Comparison of ENCODE assay signal across 16 mouse cellular contexts in genomic region chr15:12652336-12653031, GRCm38 (mm10).
DNase-seq lines count a peak whose midpoint lies in the region; ATAC-seq and TF ChIP-seq lines count a peak whose summit lies in the region.
"Had no signal": no experiment of that assay in that cellular context is flagged by ENCODE, and none has a peak within 500 bp of the region (broad histone marks: within the 10 kb centered on the region; RNA-seq: fewer than 3 reads in every experiment).

No protein-coding gene starts in this region.

- H3K36me3 ChIP-seq in intestine, embryonic 15.5 days = no peaks in the 10 kb centered on the region
- H3K36me3 ChIP-seq in intestine, embryonic 16.5 days (ENCODE audit: control insufficient read depth, insufficient read depth, low read length) = no peaks in the 10 kb centered on the region
- H3K36me3 ChIP-seq in heart, embryonic 14.5 days (ENCODE audit: control insufficient read depth, insufficient read depth, low read length) = 0 out of 2 replicates have a peak, but pooled peaks cover 4% of the 10 kb centered on the region
- no peaks in the 10 kb centered on the region for H3K36me3 ChIP-seq in forebrain, postnatal 0 days (ENCODE audit: insufficient read depth)
- H3K36me3 ChIP-seq: forebrain, embryonic 15.5 days; hindbrain, embryonic 13.5 days; midbrain, embryonic 15.5 days; neural tube, embryonic 13.5 days had no signal

- 69% methylated on average over 15 of the region's 15 CpGs for WGBS in intestine, embryonic 15.5 days
- 60% methylated on average over 15 of the region's 15 CpGs for WGBS in intestine, embryonic 16.5 days
- WGBS in heart, embryonic 14.5 days = 55% methylated on average over 15 of the region's 15 CpGs
- WGBS in forebrain, postnatal 0 days = 71% methylated on average over 15 of the region's 15 CpGs

- H3K4me1 ChIP-seq in intestine, embryonic 15.5 days (replicated peaks) = 0 out of 2 replicates have a peak, but pooled peaks cover 14% of the 10 kb centered on the region
- H3K4me1 ChIP-seq in intestine, embryonic 16.5 days (ENCODE audit: control insufficient read depth, insufficient read depth, low read length) = no peaks in the 10 kb centered on the region
- H3K4me1 ChIP-seq in heart, embryonic 14.5 days (ENCODE audit: control insufficient read depth in 2 of 2, insufficient read depth in 2 of 2, low read length in 2 of 2) = peaks cover 6 to 20% of the 10 kb centered on the region in 2 experiments
- H3K4me1 ChIP-seq in forebrain, postnatal 0 days (ENCODE audit: insufficient read depth) = no peaks in the 10 kb centered on the region
- H3K4me1 ChIP-seq: midbrain, embryonic 15.5 days had no signal

- DNase-seq in Muller cell, postnatal 12 days (ENCODE audit: inconsistent ontology term) = peak; percentile 47
- peak; percentile 46 for DNase-seq in retina, embryonic 14.5 days (ENCODE audit: low spot score)
- DNase-seq in forebrain, postnatal 0 days = no peak
- no peak for DNase-seq in embryo, embryonic 10 days (ENCODE audit: low spot score)
- DNase-seq: adrenal gland, adult 8-10 months; gastrocnemius, postnatal 36 days; right cerebral cortex, adult 18-20 months; thymus, postnatal 25 days had no signal

- no peak for ATAC-seq in intestine, embryonic 15.5 days
- ATAC-seq in intestine, embryonic 16.5 days = no peak
- ATAC-seq in heart, embryonic 14.5 days (ENCODE audit: insufficient number of reproducible peaks, insufficient read depth, low FRiP score, low read depth) = no peak
- ATAC-seq in forebrain, postnatal 0 days = no peak
- ATAC-seq: forebrain, embryonic 15.5 days; midbrain, embryonic 15.5 days had no signal

- H3K27me3 ChIP-seq in intestine, embryonic 15.5 days (replicated peaks) = no peaks in the 10 kb centered on the region
- H3K27me3 ChIP-seq in intestine, embryonic 16.5 days (replicated peaks; ENCODE audit: control insufficient read depth, insufficient read depth, low read length) = no peaks in the 10 kb centered on the region
- H3K27me3 ChIP-seq in heart, embryonic 14.5 days (ENCODE audit: control insufficient read depth, insufficient read depth, low read length) = no peaks in the 10 kb centered on the region
- no peaks in the 10 kb centered on the region for H3K27me3 ChIP-seq in forebrain, postnatal 0 days (ENCODE audit: insufficient read depth, low read length)
- H3K27me3 ChIP-seq: forebrain, embryonic 15.5 days; hindbrain, embryonic 13.5 days; midbrain, embryonic 15.5 days; neural tube, embryonic 13.5 days had no signal

- peak overlapping the region; percentile 7; the same call in 1 of the 2 replicates for H3K4me2 ChIP-seq in intestine, embryonic 15.5 days (replicated peaks)
- no peak overlapping the region for H3K4me2 ChIP-seq in intestine, embryonic 16.5 days (ENCODE audit: low read depth, low read length)
- peak overlapping the region; percentile 58 for H3K4me2 ChIP-seq in heart, embryonic 14.5 days (ENCODE audit: low read length)
- no peak overlapping the region for H3K4me2 ChIP-seq in forebrain, postnatal 0 days (ENCODE audit: low read depth)
- H3K4me2 ChIP-seq: forebrain, embryonic 15.5 days; hindbrain, embryonic 13.5 days; midbrain, embryonic 15.5 days; neural tube, embryonic 13.5 days had no signal

- no peak overlapping the region for H3K4me3 ChIP-seq in intestine, embryonic 15.5 days (replicated peaks)
- no peak overlapping the region for H3K4me3 ChIP-seq in intestine, embryonic 16.5 days (ENCODE audit: low read length)
- H3K4me3 ChIP-seq in heart, embryonic 14.5 days (ENCODE audit: control insufficient read depth in 1 of 2, insufficient read depth in 1 of 2, low read depth in 1 of 2, low read length in 2 of 2) = peak overlapping the region; percentile 9 to 16; a peak in 2 of 4 replicates
- no peak overlapping the region for H3K4me3 ChIP-seq in forebrain, postnatal 0 days (ENCODE audit: low read depth, low read length)
- H3K4me3 ChIP-seq: forebrain, embryonic 15.5 days; hindbrain, embryonic 13.5 days; midbrain, embryonic 15.5 days; neural tube, embryonic 13.5 days had no signal

- H3K27ac ChIP-seq in intestine, embryonic 15.5 days = no peak overlapping the region
- H3K27ac ChIP-seq in intestine, embryonic 16.5 days (ENCODE audit: low read length) = no peak overlapping the region
- H3K27ac ChIP-seq in heart, embryonic 14.5 days (replicated peaks in 1 of 2; ENCODE audit: control insufficient read depth in 1 of 2, insufficient read depth in 1 of 2, low read depth in 2 of 2, low read length in 2 of 2) = peak overlapping the region; percentile 83 to 84
- no peak overlapping the region for H3K27ac ChIP-seq in forebrain, postnatal 0 days (ENCODE audit: low read depth, low read length)
- H3K27ac ChIP-seq: forebrain, embryonic 15.5 days; hindbrain, embryonic 13.5 days; liver, embryonic 14.5 days; midbrain, embryonic 15.5 days; neural tube, embryonic 13.5 days had no signal

- no peak overlapping the region for H3K9ac ChIP-seq in intestine, embryonic 15.5 days
- H3K9ac ChIP-seq in intestine, embryonic 16.5 days (ENCODE audit: low read depth, low read length) = no peak overlapping the region
- H3K9ac ChIP-seq in heart, embryonic 14.5 days (ENCODE audit: low read length) = peak overlapping the region; percentile 38
- H3K9ac ChIP-seq in forebrain, postnatal 0 days = no peak overlapping the region
- H3K9ac ChIP-seq: forebrain, embryonic 15.5 days; hindbrain, embryonic 13.5 days; liver, embryonic 14.5 days; midbrain, embryonic 15.5 days; neural tube, embryonic 13.5 days had no signal

- no peaks in the 10 kb centered on the region for H3K9me3 ChIP-seq in intestine, embryonic 15.5 days
- no peaks in the 10 kb centered on the region for H3K9me3 ChIP-seq in intestine, embryonic 16.5 days (ENCODE audit: control insufficient read depth, low read length)
- no peaks in the 10 kb centered on the region for H3K9me3 ChIP-seq in heart, embryonic 14.5 days (ENCODE audit: control insufficient read depth, low read length)
- H3K9me3 ChIP-seq in forebrain, postnatal 0 days (ENCODE audit: low read length) = no peaks in the 10 kb centered on the region
- H3K9me3 ChIP-seq: forebrain, embryonic 15.5 days; midbrain, embryonic 15.5 days; neural tube, embryonic 13.5 days had no signal

- TF ChIP-seq CTCF in forebrain, postnatal 0 days (IDR thresholded peaks at IDR 0.05; ENCODE audit: low read depth) = no peak

Comparison
In these comparisons a context has a peak if more than half of its experiments do, and no peak if none do; other contexts are left out.
1. H3K4me2 ChIP-seq: peak in intestine, embryonic 15.5 days (single experiment) and heart, embryonic 14.5 days (single experiment); none in intestine, embryonic 16.5 days (single experiment) and forebrain, postnatal 0 days (single experiment).
2. H3K27ac ChIP-seq: peak in heart, embryonic 14.5 days (2 of 2); none in intestine, embryonic 15.5 days (single experiment), intestine, embryonic 16.5 days (single experiment) and forebrain, postnatal 0 days (single experiment).
3. H3K4me3 ChIP-seq: peak in heart, embryonic 14.5 days (2 of 2); none in intestine, embryonic 15.5 days (single experiment), intestine, embryonic 16.5 days (single experiment) and forebrain, postnatal 0 days (single experiment).
4. DNase-seq: peak in Muller cell, postnatal 12 days (single experiment) and retina, embryonic 14.5 days (single experiment); none in forebrain, postnatal 0 days (single experiment) and embryo, embryonic 10 days (single experiment).